Mouse (Mus musculus) C2C12 (cell line): Measurements from ENCODE around the gene Fry.

Experiments used
- CEBPB ChIP-seq: IDR thresholded peaks from one replicate; pipeline ENCODE4 v1.6.1; 2011; ENCODE audit warnings: low read depth, mild to moderate bottlenecking, control low read depth, moderate library complexity
- CTCF ChIP-seq: IDR thresholded peaks from one replicate; pipeline ENCODE4 v1.5.1; 2011; ENCODE audit not compliant: control insufficient read depth, insufficient read depth, insufficient read length

DNA sequence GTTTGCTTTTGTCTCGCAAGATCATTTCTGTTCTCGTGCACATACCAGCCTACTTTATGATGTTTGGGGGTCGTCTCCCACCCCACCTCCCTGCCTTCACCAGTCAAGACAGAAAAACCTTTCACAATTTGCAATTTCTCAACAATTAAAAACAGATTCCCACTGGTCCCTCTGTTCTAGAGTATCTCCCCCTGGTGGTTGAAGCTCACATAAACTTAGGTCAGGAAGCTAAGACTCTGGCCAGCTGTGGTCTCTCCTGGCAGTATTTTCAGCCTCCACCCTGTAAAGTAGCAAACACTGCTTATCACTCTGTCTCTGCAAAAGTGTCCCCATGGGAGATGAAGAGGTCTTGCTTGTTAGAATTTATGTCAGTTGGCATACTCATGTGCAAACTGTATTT lies 366.8 kb downstream of the Fry start:
- no peak for TF ChIP-seq CEBPB
- no peak for TF ChIP-seq CTCF
